ENCODE assay signal across 1 mouse cellular context in genomic region chr13:23950928-23951327, GRCm38 (mm10).
TF ChIP-seq lines count a peak whose summit lies in the region.

No protein-coding gene starts in this region.

TF ChIP-seq in CH12.LX, 34 proteins besides CTCF, POLR2A, EP300 and RAD21 (continued from another document):
- TF ChIP-seq MEF2A (IDR thresholded peaks at IDR 0.05; ENCODE audit: borderline replicate concordance, low read depth, low read length): peak; percentile 9; the same call in 1 of the 2 replicates
- TF ChIP-seq TBP (conservative IDR thresholded peaks at IDR 0.05; ENCODE audit: low read depth, low read length): no peak
